Mouse (Mus musculus) layer of hippocampus, postnatal 25 days (tissue): ENCODE data around the gene Lmo3. TPM values are rescaled to one million over a fixed set of nuclear protein-coding genes. Genes with fewer than 3 reads are reported as not detected.

Experiments used
- DNase-seq, 2 experiments: peaks; one replicate each; pipeline ENCODE4 v3.0.0; 2022; ENCODE audit warnings: mixed read lengths in 2 of 2, low spot score in 1 of 2; ENCODE audit errors: extremely low spot score in 1 of 2
- total RNA-seq, 2 experiments: library from RNA; stranded (reverse); gene quantifications; 2 replicates each; pipeline ENCODE4 v1.2.3; 2021

The Lmo3 gene
- total RNA-seq, 2 experiments from 2014 or later = 184 to 195 TPM

DNA sequence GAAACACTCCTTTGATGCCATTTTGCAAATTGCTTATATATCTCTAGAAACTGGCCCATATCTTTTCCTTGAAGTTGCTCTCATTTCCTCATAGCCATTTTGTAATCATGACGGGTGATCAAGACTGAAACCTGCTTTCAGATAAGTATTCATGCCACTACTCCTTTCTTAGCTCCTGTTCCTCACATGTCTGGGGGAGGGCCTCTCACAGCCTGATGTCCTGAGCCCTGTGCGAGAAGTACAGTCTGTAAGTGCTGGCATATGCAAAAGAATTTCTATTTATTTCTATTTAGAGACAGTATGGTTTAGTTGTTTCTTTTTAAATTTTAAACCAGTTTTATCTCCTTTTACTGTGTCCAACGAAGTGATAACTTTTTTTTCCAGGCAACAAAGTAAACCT lies 256.6 kb downstream of the Lmo3 start:
- no peak for DNase-seq

DNA sequence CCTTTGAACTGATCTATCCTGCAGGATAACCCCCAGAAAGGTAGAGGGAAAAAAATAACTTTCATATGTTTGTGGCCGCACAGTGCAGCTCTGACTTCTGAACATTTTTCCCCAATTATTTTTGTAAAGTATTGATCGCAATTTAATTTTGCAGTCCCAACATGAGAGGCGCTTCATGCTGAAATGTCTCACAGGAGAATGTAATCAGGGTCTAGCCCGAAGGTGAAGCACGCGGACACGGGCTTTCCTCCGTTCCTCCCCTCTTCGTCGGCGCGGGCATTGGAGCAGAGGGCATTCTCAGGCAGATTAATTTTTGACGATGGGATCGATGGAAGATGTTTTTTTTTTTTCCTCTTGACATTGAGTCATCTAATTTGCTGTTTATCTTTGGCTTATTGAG lies 258.4 kb downstream of the Lmo3 start:
- no peak for DNase-seq

DNA sequence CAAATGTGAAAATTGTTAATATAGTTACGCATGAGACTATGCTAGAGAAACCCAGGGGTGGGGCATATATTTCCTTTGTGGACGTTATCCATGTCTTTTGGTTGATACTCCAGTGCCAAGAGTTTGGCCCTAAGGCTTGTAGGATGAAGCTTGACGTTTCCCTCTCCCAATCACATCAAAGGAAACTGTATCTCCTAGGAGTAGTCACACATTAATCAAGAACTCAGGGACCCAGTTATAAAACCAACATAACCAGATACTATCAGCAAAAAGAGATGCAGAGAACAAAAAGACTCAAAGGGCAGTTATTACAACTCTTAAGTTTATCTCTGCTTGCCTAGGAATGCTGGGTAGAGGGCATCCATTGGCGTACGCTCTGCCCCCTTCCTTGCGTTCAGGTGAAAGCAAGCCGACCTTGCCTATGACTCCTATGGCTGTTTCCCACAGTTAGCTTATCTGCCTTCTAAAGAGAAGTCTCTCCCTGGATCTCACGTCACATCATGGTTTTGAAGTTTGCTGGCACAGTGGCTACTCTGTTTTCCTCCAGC lies 261.5 kb downstream of the Lmo3 start:
- DNase-seq = no peak

Other genes with a start within 250 kb of the Lmo3 start
- gene Igbp1b, start 76.6 kb upstream of the Lmo3 start, total RNA-seq = 1 to 10 TPM in 1 of 2 experiments, under 1 TPM in 1; 0.96 to 1.3 TPM